Mouse (Mus musculus) limb, embryonic 11.5 days (tissue): ENCODE measurements around the gene Prkar2a. TPM values are rescaled to one million over a fixed set of nuclear protein-coding genes. Genes with fewer than 3 reads are reported as not detected.

Source experiments
- ATAC-seq: fragments of 200-750 bp; cut with Nextera tagmentation; 2 replicates; pipeline ENCODE4 v1.8.0; 2017; ENCODE audit warnings: low read depth; ENCODE audit not compliant: insufficient number of reproducible peaks, low FRiP score, low TSS enrichment
- DNase-seq: peaks from one replicate; pipeline ENCODE4 v3.0.0-alpha.2; 2015; ENCODE audit warnings: low spot score
- H3K27ac ChIP-seq: fragments of 300-500 bp; sonication (generic); replicated peaks from 2 replicates; pipeline ENCODE4 v1.5.1; 2014; ENCODE audit warnings: low read depth, mild to moderate bottlenecking, low read length
- H3K27me3 ChIP-seq: fragments of 300-500 bp; sonication (generic); 2 replicates; pipeline ENCODE4 v1.6.1; 2014; ENCODE audit warnings: mild to moderate bottlenecking, low read length, mixed read lengths; ENCODE audit not compliant: control insufficient read depth, insufficient read depth
- H3K36me3 ChIP-seq: fragments of 300-500 bp; sonication (generic); 2 replicates; pipeline ENCODE4 v1.6.1; 2014; ENCODE audit warnings: mild to moderate bottlenecking, low read length, moderate library complexity, mixed read lengths; ENCODE audit not compliant: control insufficient read depth, insufficient read depth
- H3K4me1 ChIP-seq: fragments of 300-500 bp; sonication (generic); 2 replicates; pipeline ENCODE4 v1.6.1; 2014; ENCODE audit warnings: low read length, mixed read lengths; ENCODE audit not compliant: control insufficient read depth, insufficient read depth
- H3K4me2 ChIP-seq: fragments of 300-500 bp; sonication (generic); 2 replicates; pipeline ENCODE4 v1.6.1; 2014; ENCODE audit warnings: low read depth, mild to moderate bottlenecking, moderate library complexity; ENCODE audit not compliant: severe bottlenecking
- H3K4me3 ChIP-seq: fragments of 300-500 bp; sonication (generic); 2 replicates; pipeline ENCODE4 v1.5.1; 2014; ENCODE audit warnings: low read depth, low read length
- H3K9ac ChIP-seq: fragments of 300-500 bp; sonication (generic); 2 replicates; pipeline ENCODE4 v1.6.1; 2014; ENCODE audit warnings: mild to moderate bottlenecking, low read length
- H3K9me3 ChIP-seq: fragments of 300-500 bp; sonication (generic); 2 replicates; pipeline ENCODE4 v1.6.1; 2016; ENCODE audit warnings: low read length; ENCODE audit not compliant: control insufficient read depth
- WGBS: fragments of 180-500 bp; shearing (Covaris S2); extraction: QIAGEN DNeasy Blood & Tissue Kit; methylation state at CpG from one replicate; pipeline ENCODE4 v1.1.7; 2014; 5-methylcytosine and 5-hydroxymethylcytosine counted together
- polyA plus RNA-seq: library from polyadenylated mRNA; unstranded; fragments of >200 nt; fragmentation: Nextera tagmentation; extraction: Ambion mirVana; gene quantifications from 2 replicates; pipeline ENCODE4 v1.2.1, GENCODE M21; 2014

Gene Prkar2a
- polyA plus RNA-seq, 1 experiment from 2014 or later = 32.5 TPM

DNA sequence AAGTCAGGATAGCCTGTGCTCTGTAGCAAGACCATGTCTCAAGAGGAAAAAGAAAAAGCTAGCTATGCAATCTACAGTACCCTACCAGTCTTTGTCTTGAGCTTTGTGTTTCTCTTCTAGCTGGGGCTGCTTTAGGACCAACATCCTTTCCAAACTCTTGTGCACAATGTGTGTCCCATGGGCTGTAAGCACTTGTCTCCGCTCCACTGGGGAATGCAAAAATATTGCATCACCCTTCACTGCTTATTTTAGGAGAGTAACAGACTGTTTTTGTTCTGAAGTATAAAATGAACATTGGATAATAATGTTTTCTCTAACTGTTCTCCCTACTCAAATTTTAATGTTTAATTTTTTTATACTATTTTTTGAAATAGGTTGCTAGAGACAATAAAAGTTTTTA lies 97.4 kb downstream of the Prkar2a start:
- ATAC-seq (no peak), DNase-seq (no peak)
- no peak overlapping the region for H3K4me2 ChIP-seq
- H3K36me3 ChIP-seq = no peaks in the 10 kb centered on the region; the same call in 1 of the 2 replicates
- H3K4me3 ChIP-seq = no peak overlapping the region
- H3K27me3 ChIP-seq = no peaks in the 10 kb centered on the region
- H3K9me3 ChIP-seq = no peaks in the 10 kb centered on the region
- H3K27ac ChIP-seq = no peak overlapping the region
- H3K4me1 ChIP-seq = peaks cover 5% of the 10 kb centered on the region; the same call in 1 of the 2 replicates
- 96% methylated on average over 1 of the region's 1 CpGs for WGBS
- no peak overlapping the region for H3K9ac ChIP-seq

DNA sequence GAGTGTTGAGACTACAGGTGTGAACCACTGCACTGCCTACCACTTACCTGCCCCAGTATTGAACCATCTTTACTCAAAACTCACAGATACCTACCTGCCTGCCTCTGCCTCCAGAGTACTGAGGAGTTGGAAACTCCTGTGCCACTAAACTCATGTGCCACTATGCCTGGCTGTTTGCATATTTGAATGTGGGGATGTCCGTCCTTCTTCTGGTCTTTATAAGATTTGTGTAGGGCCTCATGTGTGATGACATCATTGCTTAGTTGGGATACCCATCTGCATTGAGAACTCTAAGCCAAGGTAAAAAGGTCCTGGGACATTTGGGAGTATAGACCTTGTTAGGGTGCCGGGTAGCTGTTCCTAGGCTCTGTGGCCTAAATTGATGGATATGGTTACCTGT lies 98.0 kb downstream of the Prkar2a start:
- H3K9me3 ChIP-seq = no peaks in the 10 kb centered on the region
- H3K4me3 ChIP-seq = no peak overlapping the region
- H3K9ac ChIP-seq = no peak overlapping the region
- WGBS = 93% methylated on average over 2 of the region's 2 CpGs
- no peaks in the 10 kb centered on the region for H3K27me3 ChIP-seq
- H3K4me2 ChIP-seq = no peak overlapping the region
- H3K4me1 ChIP-seq = peaks cover 5% of the 10 kb centered on the region; the same call in 1 of the 2 replicates
- ATAC-seq (no peak), DNase-seq (no peak)
- no peak overlapping the region for H3K27ac ChIP-seq
- no peaks in the 10 kb centered on the region; the same call in 1 of the 2 replicates for H3K36me3 ChIP-seq

- Histone ChIP-seq H3K4me1 (peaks cover 9% of the 10 kb centered on the region; the same call in 1 of the 2 replicates), H3K27me3 (no peaks in the 10 kb centered on the region), H3K4me3 (no peak overlapping the region), H3K9me3 (no peaks in the 10 kb centered on the region), H3K9ac (no peak overlapping the region), H3K36me3 (no peaks in the 10 kb centered on the region; the same call in 1 of the 2 replicates), H3K4me2 (no peak overlapping the region), H3K27ac (no peak overlapping the region)
- no peak for ATAC-seq
- whole genome bisulfite sequencing = 66% methylated on average over 3 of the region's 3 CpGs
- no peak for DNase-seq
Measured at GRCm38 (mm10) chr9:108788713-108789112, 99.6 kb downstream of the Prkar2a start.

DNA sequence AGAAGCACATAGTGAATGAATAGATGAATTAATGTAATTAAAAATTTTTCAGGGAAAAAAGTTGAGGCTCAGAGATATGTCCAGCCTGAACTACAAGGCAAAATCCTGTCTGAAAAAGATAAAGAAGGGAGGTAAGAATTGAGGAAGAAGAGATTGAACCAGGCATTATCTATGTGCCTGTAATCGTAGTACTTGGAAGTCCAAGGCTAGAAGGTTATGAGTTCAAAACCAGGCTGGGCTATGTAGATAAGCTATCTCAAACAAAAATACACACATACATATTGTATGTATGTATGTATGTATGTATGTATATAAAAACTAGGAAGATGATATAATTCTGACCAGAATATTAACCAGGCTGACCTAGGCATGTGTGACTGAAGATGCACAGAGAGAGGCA lies 103.2 kb downstream of the Prkar2a start:
- no peak overlapping the region for H3K4me2 ChIP-seq
- H3K4me1 ChIP-seq = 0 out of 2 replicates have a peak, but pooled peaks cover 4% of the 10 kb centered on the region
- no peak overlapping the region for H3K9ac ChIP-seq
- no peak for ATAC-seq
- no peaks in the 10 kb centered on the region for H3K9me3 ChIP-seq
- H3K27me3 ChIP-seq = no peaks in the 10 kb centered on the region
- 90% methylated on average over 1 of the region's 1 CpGs for WGBS
- no peak overlapping the region for H3K27ac ChIP-seq
- DNase-seq = no peak
- no peak overlapping the region for H3K4me3 ChIP-seq
- H3K36me3 ChIP-seq = peaks cover 5% of the 10 kb centered on the region; the same call in 1 of the 2 replicates

DNA sequence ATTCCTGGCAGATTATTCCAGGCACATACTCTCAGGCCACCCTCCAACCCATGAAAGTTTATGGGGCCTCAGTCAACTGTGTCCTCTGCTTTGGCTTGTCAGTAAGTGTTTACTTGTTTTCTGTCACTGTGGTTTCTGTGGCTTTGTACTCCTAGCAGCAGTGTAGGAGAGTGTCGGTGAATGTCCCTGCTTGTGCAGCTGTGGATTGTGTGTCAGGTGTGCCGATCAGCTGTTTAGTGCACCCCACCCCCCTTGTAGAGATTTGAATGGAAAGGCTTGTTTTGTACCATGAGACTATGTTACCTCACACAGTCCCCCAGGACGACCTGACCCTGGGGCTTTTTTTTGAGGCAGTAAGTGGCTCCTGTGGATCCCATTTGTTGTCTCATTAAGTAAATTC lies 103.6 kb downstream of the Prkar2a start:
- Histone ChIP-seq H3K36me3 (peaks cover 9% of the 10 kb centered on the region; the same call in 1 of the 2 replicates), H3K9me3 (no peaks in the 10 kb centered on the region), H3K27ac (no peak overlapping the region), H3K4me3 (no peak overlapping the region), H3K9ac (no peak overlapping the region), H3K4me2 (no peak overlapping the region), H3K27me3 (no peaks in the 10 kb centered on the region), H3K4me1 (0 out of 2 replicates have a peak, but pooled peaks cover 4% of the 10 kb centered on the region)
- ATAC-seq (no peak), DNase-seq (no peak)
- 61% methylated on average over 3 of the region's 3 CpGs for WGBS

DNA sequence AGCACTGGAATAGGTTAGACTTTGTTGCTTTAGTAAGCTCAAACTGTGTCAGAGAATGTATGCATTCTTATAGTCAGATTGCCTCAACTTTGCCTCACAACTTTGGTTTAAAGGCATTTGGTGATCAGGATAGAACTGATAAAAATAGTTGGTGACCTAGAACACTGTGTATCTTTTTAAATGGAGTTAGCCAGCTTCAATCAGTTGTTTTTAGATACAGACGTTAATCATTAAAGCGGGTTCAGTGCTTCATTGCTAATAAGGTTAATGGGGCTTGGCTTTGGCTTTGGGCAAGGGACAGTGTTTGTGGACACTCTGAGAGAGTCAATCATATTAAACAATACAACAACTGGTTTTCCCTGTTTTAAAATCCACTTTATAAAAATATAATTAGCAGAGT lies 106.2 kb downstream of the Prkar2a start:
- Histone ChIP-seq H3K36me3 (peaks cover 26% of the 10 kb centered on the region; the same call in 1 of the 2 replicates), H3K4me1 (0 out of 2 replicates have a peak, but pooled peaks cover 4% of the 10 kb centered on the region)
- 73% methylated on average over 2 of the region's 2 CpGs for WGBS

DNA sequence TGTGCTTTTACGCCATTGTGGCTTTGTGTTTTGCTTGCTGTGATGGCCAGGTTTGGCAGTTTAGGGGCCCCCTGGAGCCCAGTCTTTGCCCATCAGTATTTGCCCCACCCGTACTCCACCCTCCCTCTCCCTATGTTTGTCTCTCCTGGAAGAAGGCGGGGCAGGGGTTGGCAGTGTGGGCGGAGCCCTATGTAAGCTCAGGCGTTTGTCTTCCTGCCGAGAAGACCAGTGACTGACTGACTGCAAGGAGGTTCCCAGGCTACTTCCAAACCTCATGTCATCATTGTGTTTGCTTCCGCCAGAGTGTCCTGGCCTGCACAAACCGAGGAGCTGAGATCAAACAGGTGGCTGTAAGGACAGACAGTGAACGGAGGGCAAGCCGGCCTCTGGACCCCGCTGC lies 106.6 kb downstream of the Prkar2a start:
- Histone ChIP-seq H3K4me3 (no peak overlapping the region), H3K36me3 (peaks cover 26% of the 10 kb centered on the region; the same call in 1 of the 2 replicates), H3K4me2 (no peak overlapping the region), H3K27ac (no peak overlapping the region), H3K9me3 (no peaks in the 10 kb centered on the region), H3K9ac (no peak overlapping the region), H3K4me1 (0 out of 2 replicates have a peak, but pooled peaks cover 4% of the 10 kb centered on the region), H3K27me3 (no peaks in the 10 kb centered on the region)
- DNase-seq = no peak
- ATAC-seq = no peak
- 51% methylated on average over 11 of the region's 11 CpGs for WGBS

More for the DNA sequence above, 106.2 kb downstream of the Prkar2a start:
- Histone ChIP-seq H3K4me2 (no peak overlapping the region), H3K9ac (no peak overlapping the region), H3K9me3 (no peaks in the 10 kb centered on the region), H3K27ac (no peak overlapping the region), H3K27me3 (no peaks in the 10 kb centered on the region), H3K4me3 (no peak overlapping the region)
- ATAC-seq = no peak
- DNase-seq = no peak

DNA sequence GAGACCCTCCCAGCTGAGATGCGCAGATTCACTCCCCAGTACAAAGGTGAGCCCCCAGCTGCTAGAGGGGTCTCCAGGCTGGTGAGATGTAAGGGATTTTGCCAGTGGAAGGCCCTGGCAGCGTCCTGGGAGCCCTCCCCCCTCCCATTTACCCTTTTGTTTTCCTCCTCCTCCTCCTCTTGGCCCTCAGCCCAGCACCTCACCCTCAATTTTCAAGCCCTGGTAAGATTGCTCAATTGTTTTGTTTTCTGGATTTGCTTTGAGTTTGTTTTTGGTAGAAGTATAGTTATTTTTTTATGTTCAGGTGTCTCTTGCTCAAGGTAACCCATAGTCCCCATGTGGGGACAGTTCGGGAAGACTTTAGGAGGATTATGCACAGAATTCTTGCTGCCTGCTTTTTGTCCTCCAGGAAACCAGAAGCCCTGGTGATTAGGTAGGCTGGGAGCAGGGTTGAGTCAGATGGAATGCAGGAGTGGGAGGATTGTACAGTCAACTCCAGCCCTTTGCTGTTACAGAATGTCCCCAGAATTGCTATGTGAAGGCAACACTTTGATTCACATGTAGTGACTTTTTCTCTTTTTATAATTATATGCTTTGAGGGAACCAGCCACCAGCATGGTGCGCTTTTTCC lies 107.4 kb downstream of the Prkar2a start:
- no peak overlapping the region for H3K4me2 ChIP-seq
- peaks cover 26% of the 10 kb centered on the region; the same call in 1 of the 2 replicates for H3K36me3 ChIP-seq
- DNase-seq (no peak), ATAC-seq (no peak)
- no peak overlapping the region for H3K4me3 ChIP-seq
- no peaks in the 10 kb centered on the region for H3K27me3 ChIP-seq
- H3K4me1 ChIP-seq = 0 out of 2 replicates have a peak, but pooled peaks cover 4% of the 10 kb centered on the region
- WGBS = 85% methylated on average over 4 of the region's 4 CpGs
- no peak overlapping the region for H3K27ac ChIP-seq
- no peaks in the 10 kb centered on the region for H3K9me3 ChIP-seq
- H3K9ac ChIP-seq = no peak overlapping the region
